Mouse (Mus musculus) heart, adult 2 months (tissue): Measurements from ENCODE around the gene Eef1e1. TPM values are rescaled to one million over a fixed set of nuclear protein-coding genes. Genes with fewer than 3 reads are reported as not detected.
A peak's percentile ranks its signal among the peaks of the same experiment; 100 is the strongest.
"Not testable (repeated sequence)": the region's sequence is repeated elsewhere in the genome, so short reads cannot be mapped to it uniquely, and the experiment has no call there.

Source experiments
- DNase-seq, 2 experiments: peaks; one replicate each; pipeline ENCODE4 v3.0.0; 2021
- H3K27ac ChIP-seq: fragments of 200-600 bp; 2 replicates; pipeline ENCODE4 v1.8.1; 2022
- H3K27me3 ChIP-seq: fragments of 200-500 bp; 2 replicates; pipeline ENCODE4 v1.6.1; 2012; ENCODE audit warnings: mild to moderate bottlenecking, low read length, inconsistent platforms, mixed read lengths; ENCODE audit not compliant: control insufficient read depth, insufficient read depth
- H3K36me3 ChIP-seq: fragments of 200-500 bp; 2 replicates; pipeline ENCODE4 v1.6.1; 2012; ENCODE audit warnings: low read length, inconsistent platforms; ENCODE audit not compliant: control insufficient read depth, insufficient read depth
- H3K4me1 ChIP-seq: fragments of 200-500 bp; 2 replicates; pipeline ENCODE4 v1.6.1; 2011; ENCODE audit warnings: low read length; ENCODE audit not compliant: control insufficient read depth, insufficient read depth
- H3K4me3 ChIP-seq: fragments of 200-600 bp; 2 replicates; pipeline ENCODE4 v1.8.1; 2022
- H3K79me2 ChIP-seq: fragments of 200-500 bp; replicated peaks from 2 replicates; pipeline ENCODE4 v1.6.1; 2012; ENCODE audit warnings: mild to moderate bottlenecking, inconsistent platforms, low read length, moderate library complexity, mixed read lengths; ENCODE audit not compliant: control insufficient read depth, insufficient read depth
- H3K9ac ChIP-seq: fragments of 200-500 bp; 2 replicates; pipeline ENCODE4 v1.6.1; 2012; ENCODE audit warnings: low read depth, mild to moderate bottlenecking, control low read depth, inconsistent platforms, low read length, mixed read lengths
- CTCF ChIP-seq: fragments of 200-600 bp; IDR thresholded peaks from 2 replicates; pipeline ENCODE4 v1.8.1; 2022; ENCODE audit warnings: antibody characterized with exemption, mild to moderate bottlenecking, moderate library complexity
- EP300 ChIP-seq: fragments of 200-500 bp; IDR thresholded peaks from 2 replicates; pipeline ENCODE4 v1.6.1; 2011; ENCODE audit warnings: low read depth, low read length, control low read depth; ENCODE audit not compliant: insufficient read depth
- POLR2A ChIP-seq: fragments of 200-500 bp; IDR thresholded peaks from 2 replicates; pipeline ENCODE4 v1.6.1; 2011; ENCODE audit warnings: mild to moderate bottlenecking, low read depth, low read length, control low read depth; ENCODE audit not compliant: insufficient read depth
- WGBS: fragments of 180-500 bp; shearing (Covaris S2); methylation state at CpG from one replicate; pipeline ENCODE4 v1.1.7; 2018; 5-methylcytosine and 5-hydroxymethylcytosine counted together
- intact Hi-C: fragments of 180-260 bp; cut with DNase I; formaldehyde crosslinking; loops from one replicate; pipeline ENCODE4 v1.15.1; 2025
- long read RNA-seq: library from polyadenylated mRNA; stranded (forward); transcript quantifications from one replicate; pipeline ENCODE4 v2.0.0, GENCODE M21; 2021
- polyA plus RNA-seq: library from polyadenylated mRNA; depleted of rRNA; stranded (reverse); fragments of >200 nt; gene quantifications from 2 replicates; pipeline ENCODE4 v1.2.3, GENCODE M21; 2012; rRNA removed
- total RNA-seq, 2 experiments: library from RNA; stranded (reverse); gene quantifications; 2 replicates each; pipeline ENCODE4 v1.2.3; 2021

The Eef1e1 gene
- total RNA-seq = 10 to 100 TPM; 11.0 to 11.6 TPM
- 3.9 and 7.3 TPM in 2 replicates for polyA plus RNA-seq
- long read RNA-seq, transcript Eef1e1-201 (4 exons, 2,553 nt) = major isoform, 7 of 8 reads
- long read RNA-seq, partial matches to known transcripts = 1 of 8 reads
- long read RNA-seq, other reads (novel, unspliced or antisense) = 0 of 8 reads

GRCm38 (mm10) chr13:38658528-38659280 lies at the start of gene Eef1e1:
Gene Eef1e1 (minus strand): TSS chr13:38659058.
- H3K27me3 ChIP-seq = no peaks in the 10 kb centered on the region
- DNase-seq = peak; percentile 96 to 97
- H3K9ac ChIP-seq = peak within 1 kb of the TSS; percentile 82
- intact Hi-C loops = no loop called here
- H3K4me3 ChIP-seq = peak within 1 kb of the TSS; percentile 87
- no peaks in the 10 kb centered on the region for H3K36me3 ChIP-seq
- TF ChIP-seq EP300 (0 out of 2 replicates have a peak, but pooled peaks have one; percentile 3), CTCF (peak; percentile 85), POLR2A (peak; percentile 42)
- under 1% methylated on average over 59 of the region's 59 CpGs for WGBS
- peak within 1 kb of the TSS; percentile 47 for H3K27ac ChIP-seq
- peaks cover 3% of the 10 kb centered on the region for H3K4me1 ChIP-seq
- no peaks in the 10 kb centered on the region for H3K79me2 ChIP-seq

- Histone ChIP-seq H3K4me1 (no peaks in the 10 kb centered on the region), H3K9ac (no peak overlapping the region), H3K79me2 (no peaks in the 10 kb centered on the region), H3K36me3 (no peaks in the 10 kb centered on the region), H3K27ac (no peak overlapping the region), H3K4me3 (no peak overlapping the region), H3K27me3 (no peaks in the 10 kb centered on the region)
- WGBS = 75% methylated on average over 6 of the region's 6 CpGs
- no peak for DNase-seq
- intact Hi-C loops = no loop called here
- TF ChIP-seq POLR2A = no peak
- TF ChIP-seq CTCF = no peak
- TF ChIP-seq EP300 = no peak
Observed at GRCm38 (mm10) chr13:38690845-38691244, 32.0 kb upstream of the Eef1e1 start.

DNA sequence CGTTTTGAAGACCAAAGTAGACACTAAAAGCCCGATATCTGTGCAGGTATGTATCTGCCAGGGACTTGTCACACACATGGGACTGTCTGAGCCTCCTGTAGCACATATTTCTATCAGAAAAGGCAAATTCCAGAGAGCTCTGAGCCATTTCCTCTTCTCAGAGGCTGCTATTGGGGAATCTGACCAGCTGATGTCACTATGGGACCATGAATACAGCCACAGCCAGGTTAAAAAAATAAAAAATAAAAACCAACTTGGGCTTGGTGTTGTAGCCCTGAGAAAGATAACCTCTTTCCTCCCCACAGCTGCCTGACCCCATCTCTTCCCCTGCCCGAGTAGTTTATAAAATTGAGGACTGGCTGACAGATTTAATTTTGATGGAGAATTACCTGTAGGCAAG lies 31.2 kb upstream of the Eef1e1 start:
- Histone ChIP-seq H3K9ac (no peak overlapping the region), H3K27me3 (no peaks in the 10 kb centered on the region), H3K27ac (no peak overlapping the region), H3K4me1 (no peaks in the 10 kb centered on the region), H3K4me3 (no peak overlapping the region), H3K36me3 (no peaks in the 10 kb centered on the region), H3K79me2 (no peaks in the 10 kb centered on the region)
- intact Hi-C loops = no loop called here
- no peak for DNase-seq
- no peak for TF ChIP-seq POLR2A
- TF ChIP-seq CTCF = peak; percentile 69
- whole genome bisulfite sequencing = 22% methylated on average over 3 of the region's 3 CpGs

DNA sequence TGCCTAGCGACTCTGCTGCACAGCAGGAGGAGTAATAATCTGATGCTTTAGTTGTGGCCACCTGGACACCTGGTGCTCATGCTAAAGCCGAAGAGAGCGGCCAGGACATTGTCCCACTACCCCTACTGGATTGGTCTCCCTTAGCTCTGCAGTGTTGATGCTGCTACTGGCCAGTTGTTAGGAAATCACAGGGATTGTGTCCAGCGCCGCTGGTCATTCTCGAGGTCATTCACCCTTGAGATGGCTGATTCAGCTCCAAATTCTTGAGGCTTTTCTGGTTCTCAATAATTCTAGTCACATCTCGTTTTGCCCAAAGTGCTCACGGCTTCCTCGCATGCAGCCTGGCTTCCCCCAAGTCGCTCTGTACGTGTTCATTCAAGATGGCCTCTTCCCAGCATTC lies 29.9 kb upstream of the Eef1e1 start:
- DNase-seq = no peak
- TF ChIP-seq POLR2A (no peak), EP300 (no peak), CTCF (no peak)
- no peaks in the 10 kb centered on the region for H3K27me3 ChIP-seq
- no peak overlapping the region for H3K9ac ChIP-seq
- no peaks in the 10 kb centered on the region for H3K36me3 ChIP-seq
- intact Hi-C loops = no loop called here
- no peaks in the 10 kb centered on the region for H3K4me1 ChIP-seq
- no peak overlapping the region for H3K27ac ChIP-seq
- no peaks in the 10 kb centered on the region for H3K79me2 ChIP-seq
- no peak overlapping the region for H3K4me3 ChIP-seq
- 84% methylated on average over 11 of the region's 11 CpGs for WGBS

GRCm38 (mm10) chr13:38672336-38672735 lies 13.5 kb upstream of the Eef1e1 start:
- H3K9ac ChIP-seq = no peak overlapping the region
- H3K79me2 ChIP-seq = no peaks in the 10 kb centered on the region
- no peaks in the 10 kb centered on the region for H3K4me1 ChIP-seq
- H3K36me3 ChIP-seq = no peaks in the 10 kb centered on the region
- H3K4me3 ChIP-seq = no peak overlapping the region
- no peak overlapping the region for H3K27ac ChIP-seq
- no peak for DNase-seq
- WGBS = 80% methylated on average over 9 of the region's 9 CpGs
- TF ChIP-seq CTCF = no peak
- no peak for TF ChIP-seq EP300
- no peak for TF ChIP-seq POLR2A
- no peaks in the 10 kb centered on the region for H3K27me3 ChIP-seq
- intact Hi-C loops = no loop called here

DNA sequence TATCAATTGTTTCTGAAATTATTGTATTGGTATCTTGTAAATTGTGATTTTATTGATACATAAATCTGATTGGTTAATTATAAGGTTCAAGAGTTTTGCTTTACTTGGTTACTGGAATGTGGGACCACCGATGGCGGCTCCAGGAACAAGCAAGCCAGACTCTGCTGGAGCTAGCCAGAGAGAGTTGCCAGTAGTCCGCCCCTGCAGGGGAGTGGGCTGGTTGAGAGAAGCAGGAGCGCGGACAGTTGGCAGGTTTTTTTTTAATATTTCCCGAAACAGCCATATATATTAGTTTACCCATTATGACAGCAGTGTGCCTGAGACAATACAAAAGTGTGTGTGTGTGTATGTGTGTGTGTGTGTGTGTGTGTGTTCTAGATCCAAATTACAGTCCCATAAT lies 12.6 kb upstream of the Eef1e1 start:
- H3K4me1 ChIP-seq, DNase-seq, H3K36me3 ChIP-seq, H3K9ac ChIP-seq, H3K27me3 ChIP-seq, H3K4me3 ChIP-seq, intact Hi-C loops, H3K27ac ChIP-seq, H3K79me2 ChIP-seq: not testable (repeated sequence)
- WGBS = 86% methylated on average over 6 of the region's 6 CpGs
